Mouse (Mus musculus) forebrain, embryonic 11.5 days (tissue): ENCODE results near the gene Btbd19. TPM values are rescaled to one million over a fixed set of nuclear protein-coding genes. Genes with fewer than 3 reads are reported as not detected.

Source experiments
- ATAC-seq: fragments of 200-750 bp; cut with Nextera tagmentation; replicated peaks from 2 replicates; pipeline ENCODE4 v1.8.0; 2017; ENCODE audit warnings: moderate TSS enrichment; ENCODE audit not compliant: low FRiP score
- DNase-seq: peaks from one replicate; pipeline ENCODE4 v3.0.0-alpha.2; 2017; ENCODE audit warnings: low spot score
- H3K27ac ChIP-seq: fragments of 300-500 bp; sonication (generic); 2 replicates; pipeline ENCODE4 v1.5.1; 2014; ENCODE audit warnings: low read depth, low read length
- H3K27me3 ChIP-seq: fragments of 300-500 bp; sonication (generic); 2 replicates; pipeline ENCODE4 v1.6.1; 2014; ENCODE audit warnings: mild to moderate bottlenecking, low read length, mixed read lengths; ENCODE audit not compliant: control insufficient read depth, insufficient read depth
- H3K36me3 ChIP-seq: fragments of 300-500 bp; sonication (generic); 2 replicates; pipeline ENCODE4 v1.6.1; 2014; ENCODE audit warnings: mild to moderate bottlenecking, low read length, moderate library complexity, mixed read lengths; ENCODE audit not compliant: control insufficient read depth, insufficient read depth
- H3K4me1 ChIP-seq: fragments of 300-500 bp; sonication (generic); replicated peaks from 2 replicates; pipeline ENCODE4 v1.6.1; 2014; ENCODE audit warnings: low read length, mixed read lengths; ENCODE audit not compliant: control insufficient read depth, insufficient read depth
- H3K4me2 ChIP-seq: fragments of 300-500 bp; sonication (generic); 2 replicates; pipeline ENCODE4 v1.6.1; 2014; ENCODE audit warnings: low read depth, mild to moderate bottlenecking, low read length, moderate library complexity, mixed read lengths; ENCODE audit not compliant: severe bottlenecking
- H3K4me3 ChIP-seq: fragments of 300-500 bp; sonication (generic); 2 replicates; pipeline ENCODE4 v1.5.1; 2014; ENCODE audit warnings: low read depth, low read length
- H3K9ac ChIP-seq: fragments of 300-500 bp; sonication (generic); 2 replicates; pipeline ENCODE4 v1.6.1; 2014; ENCODE audit warnings: low read length
- H3K9me3 ChIP-seq: fragments of 300-500 bp; sonication (generic); 2 replicates; pipeline ENCODE4 v1.6.1; 2016; ENCODE audit warnings: low read length, mixed read lengths; ENCODE audit not compliant: control insufficient read depth
- WGBS: fragments of 180-500 bp; shearing (Covaris S2); extraction: QIAGEN DNeasy Blood & Tissue Kit; methylation state at CpG from one replicate; pipeline ENCODE4 v1.1.7; 2014; 5-methylcytosine and 5-hydroxymethylcytosine counted together
- polyA plus RNA-seq: library from polyadenylated mRNA; unstranded; fragments of >200 nt; fragmentation: Nextera tagmentation; extraction: Ambion mirVana; gene quantifications from 2 replicates; pipeline ENCODE4 v1.2.1, GENCODE M21; 2014

Btbd19 gene
- polyA plus RNA-seq, 1 experiment from 2014 or later: 4.1 TPM

GRCm38 (mm10) chr4:117100036-117100435 lies 25.5 kb downstream of the Btbd19 start:
- DNase-seq (no peak), ATAC-seq (no peak)
- no peaks in the 10 kb centered on the region for H3K9me3 ChIP-seq
- H3K4me3 ChIP-seq: no peak overlapping the region
- 67% methylated on average over 4 of the region's 4 CpGs for WGBS
- peaks cover 9% of the 10 kb centered on the region for H3K4me1 ChIP-seq
- no peak overlapping the region for H3K4me2 ChIP-seq
- H3K27ac ChIP-seq: no peak overlapping the region
- no peak overlapping the region for H3K9ac ChIP-seq
- H3K27me3 ChIP-seq: peaks cover 10% of the 10 kb centered on the region; the same call in 1 of the 2 replicates
- H3K36me3 ChIP-seq: no peaks in the 10 kb centered on the region

- Histone ChIP-seq H3K9ac (no peak overlapping the region), H3K27me3 (peaks cover 14% of the 10 kb centered on the region; the same call in 1 of the 2 replicates), H3K4me3 (no peak overlapping the region), H3K9me3 (no peaks in the 10 kb centered on the region), H3K4me2 (no peak overlapping the region), H3K4me1 (peaks cover 9% of the 10 kb centered on the region), H3K36me3 (no peaks in the 10 kb centered on the region), H3K27ac (no peak overlapping the region)
- WGBS: 74% methylated on average over 2 of the region's 2 CpGs
- ATAC-seq: no peak
- no peak for DNase-seq
Observed at GRCm38 (mm10) chr4:117098764-117099036, 26.8 kb downstream of the Btbd19 start.

DNA sequence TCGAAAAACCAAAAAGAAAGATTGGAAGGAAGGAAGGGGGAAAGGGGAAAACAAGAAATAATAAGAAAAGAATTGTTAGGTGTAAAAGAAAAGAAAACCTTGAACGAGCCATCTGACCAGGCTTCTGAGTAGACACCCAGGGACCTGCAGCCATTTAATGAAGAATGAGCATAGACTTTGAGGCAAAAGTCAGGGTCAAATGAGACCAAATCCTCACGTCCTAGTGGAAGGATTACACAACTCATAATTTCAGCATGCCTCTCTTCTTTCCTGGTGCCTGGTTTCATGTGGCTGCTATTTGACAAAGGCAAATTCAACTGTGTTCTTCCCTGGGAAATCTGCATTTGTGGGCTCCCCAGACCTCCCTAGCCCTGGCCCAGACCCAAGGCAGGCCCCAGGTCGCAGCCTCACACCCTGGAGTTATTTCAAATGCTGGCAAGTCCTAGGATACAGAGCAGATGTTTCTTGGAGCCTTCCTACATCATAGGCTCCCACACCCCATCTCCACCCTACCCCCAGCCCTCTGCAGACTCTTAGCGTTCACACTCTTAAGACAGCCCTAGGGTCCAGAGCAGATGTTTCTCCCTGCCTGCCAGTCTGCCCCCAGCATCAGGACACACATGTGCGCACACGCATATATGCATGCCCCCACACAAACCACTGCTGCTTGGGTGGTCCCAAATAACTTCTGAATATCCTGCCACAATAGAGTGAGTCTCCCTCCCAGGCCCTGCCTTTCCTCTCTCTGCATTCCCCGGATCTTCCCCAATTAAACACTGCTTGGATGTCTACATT lies 27.4 kb downstream of the Btbd19 start:
- DNase-seq (no peak), ATAC-seq (0 out of 2 replicates have a peak, but pooled peaks have one; percentile 4)
- no peaks in the 10 kb centered on the region for H3K9me3 ChIP-seq
- no peak overlapping the region for H3K27ac ChIP-seq
- H3K36me3 ChIP-seq: no peaks in the 10 kb centered on the region
- peaks cover 9% of the 10 kb centered on the region for H3K4me1 ChIP-seq
- H3K4me3 ChIP-seq: no peak overlapping the region
- peak overlapping the region; percentile 96; the same call in 1 of the 2 replicates for H3K4me2 ChIP-seq
- no peak overlapping the region for H3K9ac ChIP-seq
- H3K27me3 ChIP-seq: peaks cover 14% of the 10 kb centered on the region; the same call in 1 of the 2 replicates
- WGBS: 68% methylated on average over 8 of the region's 8 CpGs

DNA sequence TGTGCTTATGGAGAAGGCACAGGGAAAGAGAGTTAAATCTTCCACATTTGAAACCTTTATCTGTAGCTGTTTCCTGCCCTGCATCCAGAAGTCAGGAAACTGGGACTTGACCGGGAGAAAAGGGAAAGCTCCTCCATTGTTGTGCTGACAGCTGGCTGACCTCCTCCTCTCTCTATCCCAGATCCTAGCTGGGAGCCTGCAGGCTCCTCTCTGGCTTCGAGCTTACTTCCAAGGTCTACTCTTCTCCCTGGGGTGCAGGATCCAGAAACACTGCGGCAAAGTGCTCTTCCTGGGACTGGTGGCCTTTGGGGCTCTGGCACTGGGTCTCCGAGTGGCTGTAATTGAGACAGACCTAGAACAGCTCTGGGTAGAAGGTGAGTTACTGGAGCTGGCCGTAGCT lies 28.9 kb downstream of the Btbd19 start:
- Histone ChIP-seq H3K4me3 (peak overlapping the region; percentile 52), H3K9me3 (no peaks in the 10 kb centered on the region), H3K4me1 (peaks cover 9% of the 10 kb centered on the region), H3K4me2 (peak overlapping the region; percentile 96), H3K27me3 (peaks cover 14% of the 10 kb centered on the region; the same call in 1 of the 2 replicates), H3K36me3 (no peaks in the 10 kb centered on the region), H3K9ac (peak overlapping the region; percentile 60), H3K27ac (no peak overlapping the region)
- no peak for DNase-seq
- 11% methylated on average over 5 of the region's 5 CpGs for WGBS
- ATAC-seq: no peak

DNA sequence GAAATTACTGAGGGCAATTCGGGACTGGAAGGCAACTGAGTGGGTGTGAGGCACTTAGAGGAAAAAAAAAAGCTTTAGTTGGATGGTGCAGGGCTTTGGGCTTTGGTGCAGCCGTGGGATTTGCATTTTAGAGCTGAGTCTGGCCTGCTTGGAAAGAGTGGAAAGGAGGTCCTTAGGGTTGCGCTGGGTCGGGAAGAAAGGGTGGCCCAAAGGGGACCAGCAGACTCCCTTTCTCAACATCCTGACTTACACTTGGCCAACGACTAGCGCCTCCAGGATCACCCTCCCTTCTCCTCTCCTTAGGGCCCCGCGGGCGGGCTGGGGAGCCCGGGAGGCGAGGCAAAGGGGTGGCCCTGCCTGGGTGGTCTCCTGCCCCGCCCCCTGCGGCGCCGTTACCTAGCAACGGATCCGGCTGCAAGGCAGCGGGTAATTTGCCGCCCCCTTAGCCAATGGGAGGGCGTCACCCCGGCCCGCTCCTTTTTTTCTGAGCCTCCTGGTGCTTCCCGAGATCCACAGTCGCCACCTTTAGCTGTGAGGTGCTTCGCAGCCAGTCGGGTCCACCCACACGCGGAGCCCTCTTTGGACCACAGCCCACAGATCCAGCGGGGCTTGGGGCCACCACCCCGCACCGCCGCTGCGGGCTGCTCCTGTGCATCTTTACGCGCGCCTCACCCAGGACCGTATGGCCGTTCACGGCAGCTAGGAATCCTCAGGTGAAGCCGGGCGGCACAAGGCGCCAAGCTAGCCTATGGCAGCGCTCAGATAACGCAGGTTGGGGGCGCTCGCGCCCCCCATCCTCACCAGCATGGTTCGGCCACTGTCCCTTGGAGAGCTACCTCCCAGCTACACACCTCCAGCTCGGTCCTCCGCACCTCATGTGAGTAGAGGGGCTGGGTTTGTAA lies 29.7 kb downstream of the Btbd19 start, which contains the start of gene Ptch2:
TSS of gene Ptch2 (plus strand) at position 525 of the 902 bp plus-strand sequence.
- DNase-seq (peak; percentile 93), ATAC-seq (peak; percentile 85)
- under 1% methylated on average over 47 of the region's 50 CpGs for WGBS
- Histone ChIP-seq H3K36me3 (no peaks in the 10 kb centered on the region), H3K27me3 (peaks cover 14% of the 10 kb centered on the region; the same call in 1 of the 2 replicates), H3K4me2 (peak within 1 kb of the TSS; percentile 96), H3K4me1 (peaks cover 9% of the 10 kb centered on the region), H3K9me3 (no peaks in the 10 kb centered on the region), H3K4me3 (peak within 1 kb of the TSS; percentile 52), H3K27ac (peak within 1 kb of the TSS; percentile 55; the same call in 1 of the 2 replicates), H3K9ac (peak within 1 kb of the TSS; percentile 60)

GRCm38 (mm10) chr4:117094626-117095361 lies 30.7 kb downstream of the Btbd19 start:
- no peaks in the 10 kb centered on the region for H3K36me3 ChIP-seq
- no peak overlapping the region; the same call in 1 of the 2 replicates for H3K9ac ChIP-seq
- H3K27me3 ChIP-seq: peaks cover 14% of the 10 kb centered on the region; the same call in 1 of the 2 replicates
- no peaks in the 10 kb centered on the region for H3K9me3 ChIP-seq
- no peak overlapping the region for H3K4me2 ChIP-seq
- H3K4me3 ChIP-seq: no peak overlapping the region
- DNase-seq: no peak
- no peak for ATAC-seq
- H3K27ac ChIP-seq: no peak overlapping the region
- 84% methylated on average over 3 of the region's 3 CpGs for WGBS
- peaks cover 9% of the 10 kb centered on the region for H3K4me1 ChIP-seq

DNA sequence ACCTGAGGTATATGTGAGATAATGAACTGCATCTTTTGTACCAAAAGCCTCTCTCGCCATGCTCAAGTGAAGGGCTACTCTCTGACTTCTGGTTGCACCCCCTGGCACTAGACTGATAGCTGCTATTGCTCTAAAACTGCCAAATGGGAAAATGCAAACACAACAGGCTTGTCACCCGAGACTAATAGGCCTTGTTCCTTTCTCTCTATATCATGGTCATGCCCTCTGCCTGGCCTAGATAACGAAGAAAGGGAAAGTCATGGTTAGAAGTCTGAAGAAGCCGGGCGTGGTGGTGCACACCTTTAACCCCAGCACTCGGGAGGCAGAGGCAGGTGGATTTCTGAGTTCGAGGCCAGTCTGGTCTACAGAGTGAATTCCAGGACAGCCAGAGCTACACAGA lies 34.9 kb downstream of the Btbd19 start:
- no peak overlapping the region for H3K4me2 ChIP-seq
- no peak overlapping the region for H3K4me3 ChIP-seq
- 83% methylated on average over 7 of the region's 7 CpGs for WGBS
- H3K36me3 ChIP-seq: no peaks in the 10 kb centered on the region
- no peak for DNase-seq
- H3K9me3 ChIP-seq: no peaks in the 10 kb centered on the region
- peaks cover 6% of the 10 kb centered on the region; the same call in 1 of the 2 replicates for H3K27me3 ChIP-seq
- no peak overlapping the region for H3K27ac ChIP-seq
- no peak overlapping the region for H3K9ac ChIP-seq
- peaks cover 3% of the 10 kb centered on the region for H3K4me1 ChIP-seq
- no peak for ATAC-seq
